Mouse (Mus musculus) gastrocnemius, postnatal 36 days (tissue): ENCODE data around the gene Pitpnm2. TPM values are rescaled to one million over a fixed set of nuclear protein-coding genes. Genes with fewer than 3 reads are reported as not detected.

Experiments used
- DNase-seq, 2 experiments: peaks; one replicate each; pipeline ENCODE4 v3.0.0; 2022
- intact Hi-C: fragments of 180-260 bp; cut with DNase I; formaldehyde crosslinking; loops from one replicate; pipeline ENCODE4 v1.15.1; 2025
- total RNA-seq, 2 experiments: library from RNA; stranded (reverse); gene quantifications; 2 replicates each; pipeline ENCODE4 v1.2.3; 2021

Gene Pitpnm2
- total RNA-seq, 2 experiments from 2014 or later: 18.0 to 19.3 TPM

DNA sequence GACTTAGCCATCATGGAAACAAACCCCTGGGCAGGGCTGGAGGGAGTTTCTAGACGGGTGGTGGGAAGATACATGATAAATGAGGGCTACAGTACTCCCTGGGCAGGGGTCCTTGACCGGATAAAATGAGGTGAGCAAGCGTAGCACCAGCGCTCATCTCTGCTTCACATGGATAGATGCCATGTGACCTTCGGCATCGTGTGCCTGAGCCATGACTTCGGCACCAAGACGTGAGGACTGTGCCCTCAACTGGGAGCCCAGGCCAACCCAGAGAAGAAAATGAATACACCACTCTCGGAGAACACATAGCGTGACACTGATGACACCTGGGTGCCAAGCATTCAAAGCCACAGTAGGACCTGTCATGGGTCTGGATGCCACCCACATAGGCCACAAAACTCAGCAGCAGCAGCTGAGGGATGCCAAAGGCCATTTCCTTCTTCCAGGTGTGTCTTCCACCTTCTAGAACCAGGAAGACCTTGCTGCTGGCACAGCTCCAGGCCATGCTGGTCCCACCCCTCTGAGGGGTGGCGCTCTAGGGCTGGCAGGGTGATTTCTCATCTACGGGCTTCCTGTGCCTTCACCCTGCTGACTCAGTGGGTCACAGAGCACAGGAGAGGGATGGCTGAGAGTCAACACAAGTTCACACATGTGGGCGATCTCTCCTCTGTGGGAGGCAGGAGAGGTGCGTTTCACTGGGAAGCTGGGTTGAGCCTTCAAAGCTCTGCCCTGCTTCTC lies 165.5 kb downstream of the Pitpnm2 start:
- intact Hi-C loops: loop anchor here (1.0 to 2.0 kb wide), 2 partner anchors 84 to 135 kb away; no protein-coding TSS in a partner anchor
- no peak for DNase-seq

GRCm38 (mm10) chr5:124082941-124083688 lies 166.4 kb downstream of the Pitpnm2 start:
- no peak for DNase-seq
- intact Hi-C loops: no loop called here

- DNase-seq: no peak
- intact Hi-C loops: no loop called here
Measured at GRCm38 (mm10) chr5:124082447-124082846, 167.1 kb downstream of the Pitpnm2 start.

GRCm38 (mm10) chr5:124079880-124080279 lies 169.7 kb downstream of the Pitpnm2 start:
- intact Hi-C loops: loop anchor here (5.0 kb wide), 1 partner anchor 38 kb away; no protein-coding TSS in a partner anchor
- no peak for DNase-seq

GRCm38 (mm10) chr5:124078794-124079416 lies 170.7 kb downstream of the Pitpnm2 start:
- intact Hi-C loops: loop anchor here (5.0 kb wide), 1 partner anchor 37 kb away; no protein-coding TSS in a partner anchor
- no peak for DNase-seq

- DNase-seq: no peak
- intact Hi-C loops: loop anchor here (5.0 kb wide), 1 partner anchor 36 kb away; no protein-coding TSS in a partner anchor
Measured at GRCm38 (mm10) chr5:124077856-124078460, 171.6 kb downstream of the Pitpnm2 start.

GRCm38 (mm10) chr5:124077241-124077640 lies 172.3 kb downstream of the Pitpnm2 start:
- intact Hi-C loops: loop anchor here (5.0 kb wide), 1 partner anchor 35 kb away; no protein-coding TSS in a partner anchor

GRCm38 (mm10) chr5:124076559-124076958 lies 173.0 kb downstream of the Pitpnm2 start:
- intact Hi-C loops: loop anchor here (5.0 kb wide), 1 partner anchor 34 kb away; no protein-coding TSS in a partner anchor
- no peak for DNase-seq

More at GRCm38 (mm10) chr5:124077241-124077640, 172.3 kb downstream of the Pitpnm2 start:
- DNase-seq: no peak

GRCm38 (mm10) chr5:124075716-124076115 lies 173.8 kb downstream of the Pitpnm2 start:
- intact Hi-C loops: loop anchor here (5.0 kb wide), 1 partner anchor 33 kb away; no protein-coding TSS in a partner anchor
- no peak for DNase-seq

DNA sequence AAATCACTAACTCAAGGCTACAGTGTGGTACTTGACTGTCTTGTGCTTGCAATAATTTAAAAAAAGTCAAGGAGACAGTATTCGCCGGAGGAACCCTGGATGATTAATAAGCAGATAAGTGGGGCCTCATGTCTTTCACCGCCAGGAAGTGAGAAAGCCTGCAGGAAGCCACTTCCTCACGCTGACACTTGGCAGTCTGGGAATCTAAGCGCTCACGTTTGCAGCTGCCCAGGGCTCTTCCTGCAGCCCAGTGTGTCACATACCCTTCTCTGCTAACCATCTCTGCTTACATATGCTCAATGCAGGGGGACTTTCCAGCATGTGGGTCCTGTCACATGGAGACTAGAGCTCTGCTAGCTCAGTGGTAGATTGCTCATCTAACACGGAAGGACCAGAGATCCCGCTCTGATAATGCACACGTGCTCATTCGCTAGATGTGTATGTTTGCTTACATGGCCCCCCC lies 174.7 kb downstream of the Pitpnm2 start:
- intact Hi-C loops: loop anchor here (5.0 kb wide), 1 partner anchor 33 kb away; no protein-coding TSS in a partner anchor
- DNase-seq: no peak

- no peak for DNase-seq
- intact Hi-C loops: loop anchor here (2.0 kb wide), 1 partner anchor 23 kb away; no protein-coding TSS in a partner anchor
Measured at GRCm38 (mm10) chr5:124073682-124074081, 175.9 kb downstream of the Pitpnm2 start.

DNA sequence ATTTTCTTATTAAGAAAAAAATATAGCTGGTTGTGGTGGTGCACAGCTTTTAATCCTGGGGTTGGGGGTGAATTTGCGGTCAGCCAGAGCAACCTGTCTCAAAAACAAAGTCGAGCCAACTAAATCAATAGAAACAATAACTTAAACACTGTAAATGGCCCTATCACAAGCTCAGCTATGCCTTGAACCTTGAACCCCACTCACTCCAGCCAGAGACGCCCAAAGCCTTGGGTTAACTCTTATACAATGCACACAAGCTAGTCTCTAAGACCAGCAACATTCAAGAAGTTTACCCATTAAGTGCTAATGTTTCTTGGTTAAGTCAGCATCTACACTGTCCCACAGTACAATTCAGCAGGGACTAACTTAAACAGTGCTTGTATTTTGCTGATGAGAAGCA lies 179.9 kb downstream of the Pitpnm2 start:
- intact Hi-C loops: loop anchor here (2.0 kb wide), 1 partner anchor 13 kb away; no protein-coding TSS in a partner anchor

More for the DNA sequence above, 179.9 kb downstream of the Pitpnm2 start:
- DNase-seq: no peak

Other genes starting within 250 kb of the Pitpnm2 start
- 1 to 10 TPM; 4.7 to 4.8 TPM for gene Vps37b, start 217.5 kb downstream of the Pitpnm2 start, total RNA-seq
- 1 to 10 TPM; 8.1 to 8.8 TPM for gene Abcb9, start 154.0 kb downstream of the Pitpnm2 start, total RNA-seq
- gene Ogfod2, start 137.5 kb downstream of the Pitpnm2 start, total RNA-seq: 10 to 100 TPM; 10.5 to 10.6 TPM
- gene Arl6ip4, start 133.7 kb downstream of the Pitpnm2 start, total RNA-seq: 10 to 100 TPM; 42.8 to 47.6 TPM
- gene Mphosph9, start 78.2 kb upstream of the Pitpnm2 start, total RNA-seq: 1 to 10 TPM; 1.9 to 2.7 TPM
- gene 2810006K23Rik, start 78.3 kb upstream of the Pitpnm2 start, total RNA-seq: 1 to 10 TPM; 6.0 to 6.4 TPM
- 100 to 1,000 TPM; 121 to 128 TPM for gene Cdk2ap1, start 113.3 kb upstream of the Pitpnm2 start, total RNA-seq
- gene Sbno1, start 176.2 kb upstream of the Pitpnm2 start, total RNA-seq: 10 to 100 TPM; 35.4 to 40.5 TPM
- gene Kmt5a, start 190.2 kb upstream of the Pitpnm2 start, total RNA-seq: 100 to 1,000 TPM; 182 to 256 TPM
- gene Rilpl2, start 228.6 kb upstream of the Pitpnm2 start, total RNA-seq: 1 to 10 TPM; 3.6 to 4.9 TPM
- gene Snrnp35, start 233.4 kb upstream of the Pitpnm2 start, total RNA-seq: 10 to 100 TPM; 20.5 to 26.1 TPM